Mouse (Mus musculus) midbrain, postnatal 0 days (tissue): ENCODE measurements around the gene Smu1. TPM values are rescaled to one million over a fixed set of nuclear protein-coding genes. Genes with fewer than 3 reads are reported as not detected.
A peak's percentile ranks its signal among the peaks of the same experiment; 100 is the strongest.

ENCODE experiments used
- ATAC-seq: fragments of 200-750 bp; cut with Nextera tagmentation; 2 replicates; pipeline ENCODE4 v1.8.0; 2017; ENCODE audit warnings: moderate number of reproducible peaks, mild to moderate bottlenecking, moderate TSS enrichment, moderate library complexity; ENCODE audit not compliant: low FRiP score
- DNase-seq: peaks from one replicate; pipeline ENCODE4 v3.0.0-alpha.2; 2015; ENCODE audit warnings: low spot score
- H3K27ac ChIP-seq: fragments of 300-500 bp; sonication (generic); 2 replicates; pipeline ENCODE4 v1.5.1; 2014; ENCODE audit warnings: low read depth, mild to moderate bottlenecking, low read length, mixed read lengths
- H3K27me3 ChIP-seq: fragments of 300-500 bp; sonication (generic); 2 replicates; pipeline ENCODE4 v1.6.1; 2014; ENCODE audit warnings: low read length, control low read depth, mixed read lengths; ENCODE audit not compliant: insufficient read depth
- H3K36me3 ChIP-seq: fragments of 300-500 bp; sonication (generic); 2 replicates; pipeline ENCODE4 v1.6.1; 2014; ENCODE audit warnings: low read length, control low read depth, mixed read lengths; ENCODE audit not compliant: insufficient read depth
- H3K4me1 ChIP-seq: fragments of 300-500 bp; sonication (generic); 2 replicates; pipeline ENCODE4 v1.6.1; 2014; ENCODE audit warnings: mild to moderate bottlenecking, control low read depth, antibody characterized with exemption, low read length, mixed read lengths; ENCODE audit not compliant: insufficient read depth
- H3K4me2 ChIP-seq: fragments of 300-500 bp; sonication (generic); 2 replicates; pipeline ENCODE4 v1.6.1; 2014; ENCODE audit warnings: low read depth, mild to moderate bottlenecking, low read length, mixed read lengths; ENCODE audit not compliant: poor library complexity, severe bottlenecking
- H3K4me3 ChIP-seq: fragments of 300-500 bp; sonication (generic); 2 replicates; pipeline ENCODE4 v1.5.1; 2014; ENCODE audit warnings: low read depth, mild to moderate bottlenecking, low read length, moderate library complexity
- H3K9ac ChIP-seq: fragments of 300-500 bp; sonication (generic); replicated peaks from 2 replicates; pipeline ENCODE4 v1.6.1; 2014; ENCODE audit warnings: mild to moderate bottlenecking, low read length, moderate library complexity, mixed read lengths; ENCODE audit not compliant: poor library complexity, severe bottlenecking
- H3K9me3 ChIP-seq: fragments of 300-500 bp; sonication (generic); 2 replicates; pipeline ENCODE4 v1.6.1; 2016; ENCODE audit warnings: low read length, control low read depth
- CTCF ChIP-seq: IDR thresholded peaks from 2 replicates; pipeline ENCODE4 v1.5.1; 2016; ENCODE audit warnings: antibody characterized with exemption, mild to moderate bottlenecking
- WGBS: fragments of 180-500 bp; shearing (Covaris S2); extraction: QIAGEN DNeasy Blood & Tissue Kit; methylation state at CpG from one replicate; pipeline ENCODE4 v1.1.7; 2014; 5-methylcytosine and 5-hydroxymethylcytosine counted together
- microRNA counts: library from miRNA; unstranded; fragments of <30 nt; microRNA quantifications from one replicate; lab custom pipeline; 2015
- microRNA-seq: library from miRNA; unstranded; fragments of <30 nt; microRNA quantifications from one replicate; pipeline ENCODE4, GENCODE M21; 2016; ENCODE audit warnings: borderline number of aligned reads
- polyA plus RNA-seq: library from polyadenylated mRNA; unstranded; fragments of >200 nt; fragmentation: Nextera tagmentation; extraction: Ambion mirVana; gene quantifications from 2 replicates; pipeline ENCODE4 v1.2.1, GENCODE M21; 2015
- total RNA-seq: library from RNA; depleted of rRNA; stranded (reverse); fragments of >200 nt; gene quantifications from 2 replicates; pipeline ENCODE4 v1.2.3, GENCODE M21; 2014; rRNA removed

Smu1 gene
- total and polyA plus RNA-seq, 2 experiments from 2014 or later = 61.3 to 94.4 TPM

- Histone ChIP-seq H3K4me1 (peaks cover 12% of the 10 kb centered on the region; the same call in 1 of the 2 replicates), H3K36me3 (no peaks in the 10 kb centered on the region), H3K9me3 (no peaks in the 10 kb centered on the region), H3K27ac (peak overlapping the region; percentile 93), H3K4me2 (peak overlapping the region; percentile 54), H3K9ac (peak overlapping the region; percentile 65), H3K27me3 (no peaks in the 10 kb centered on the region), H3K4me3 (peak overlapping the region; percentile 67)
- DNase-seq (no peak), ATAC-seq (no peak)
- TF ChIP-seq CTCF = no peak
- WGBS = 13% methylated on average over 9 of the region's 9 CpGs
Observed at GRCm38 (mm10) chr4:40703710-40704275, 53.9 kb downstream of the Smu1 start.

DNA sequence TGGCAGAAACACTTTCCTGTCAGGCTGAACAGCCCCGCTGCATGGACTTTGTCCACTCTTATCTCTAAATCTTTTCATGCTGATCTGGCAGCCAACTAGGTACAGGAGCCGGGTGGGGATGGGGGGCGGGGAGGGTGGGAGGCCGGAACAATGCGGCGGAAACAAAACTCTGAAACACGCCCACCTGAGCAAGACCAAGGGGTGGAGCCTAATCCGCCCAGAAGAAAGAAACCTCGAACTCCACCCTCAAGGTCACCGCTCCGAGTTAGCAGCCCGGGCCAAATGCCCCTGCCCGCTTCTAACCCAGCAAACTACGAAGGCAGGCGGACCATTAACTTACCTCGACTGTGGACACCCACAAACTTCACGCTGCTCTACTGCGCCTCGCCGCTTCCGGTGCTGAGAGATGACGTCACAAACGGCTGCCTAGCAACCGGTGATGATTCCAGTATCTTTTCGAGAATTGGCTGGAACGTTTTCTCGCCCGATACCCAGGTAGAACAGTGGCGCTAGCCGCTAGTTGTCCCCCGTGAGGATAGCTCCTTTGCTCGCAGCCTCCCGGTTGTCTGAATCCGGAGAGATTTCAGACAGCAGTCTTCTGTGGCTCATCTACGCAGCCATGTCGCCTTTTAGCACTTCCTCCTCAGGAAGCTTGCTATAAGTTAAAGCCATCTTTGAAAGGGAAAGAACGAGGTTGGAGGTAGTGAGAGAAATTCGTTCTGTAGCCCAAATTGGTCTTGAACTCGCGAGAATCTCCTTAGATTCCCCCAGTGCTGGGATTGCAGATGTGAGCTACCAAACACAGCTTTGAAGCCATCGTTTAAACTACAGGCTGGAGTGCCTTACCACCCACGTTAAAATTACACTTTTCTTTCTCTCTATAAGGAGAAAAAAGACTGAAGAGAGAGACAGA lies 54.7 kb downstream of the Smu1 start, which contains the start of gene Aptx:
Gene Aptx, minus strand, starts transcription at position 398 of the 913 bp plus-strand sequence.
- TF ChIP-seq CTCF = peak; percentile 52
- peak; percentile 95 for ATAC-seq
- under 1% methylated on average over 41 of the region's 42 CpGs for WGBS
- H3K36me3 ChIP-seq = no peaks in the 10 kb centered on the region
- H3K9me3 ChIP-seq = no peaks in the 10 kb centered on the region
- peak within 1 kb of the TSS; percentile 93 for H3K27ac ChIP-seq
- H3K4me3 ChIP-seq = peak within 1 kb of the TSS; percentile 67
- H3K4me2 ChIP-seq = peak within 1 kb of the TSS; percentile 54
- H3K9ac ChIP-seq = peak within 1 kb of the TSS; percentile 65
- peak; percentile 98 for DNase-seq
- peaks cover 12% of the 10 kb centered on the region; the same call in 1 of the 2 replicates for H3K4me1 ChIP-seq
- H3K27me3 ChIP-seq = no peaks in the 10 kb centered on the region

GRCm38 (mm10) chr4:40701796-40702195 lies 55.9 kb downstream of the Smu1 start:
- Histone ChIP-seq H3K4me2 (peak overlapping the region; percentile 54), H3K4me3 (peak overlapping the region; percentile 67), H3K27ac (peak overlapping the region; percentile 93), H3K9ac (peak overlapping the region; percentile 65; the same call in 1 of the 2 replicates), H3K27me3 (no peaks in the 10 kb centered on the region), H3K36me3 (no peaks in the 10 kb centered on the region; the same call in 1 of the 2 replicates), H3K9me3 (no peaks in the 10 kb centered on the region), H3K4me1 (peaks cover 12% of the 10 kb centered on the region; the same call in 1 of the 2 replicates)
- no peak for TF ChIP-seq CTCF
- DNase-seq (no peak), ATAC-seq (no peak)
- 94% methylated on average over 3 of the region's 3 CpGs for WGBS

DNA sequence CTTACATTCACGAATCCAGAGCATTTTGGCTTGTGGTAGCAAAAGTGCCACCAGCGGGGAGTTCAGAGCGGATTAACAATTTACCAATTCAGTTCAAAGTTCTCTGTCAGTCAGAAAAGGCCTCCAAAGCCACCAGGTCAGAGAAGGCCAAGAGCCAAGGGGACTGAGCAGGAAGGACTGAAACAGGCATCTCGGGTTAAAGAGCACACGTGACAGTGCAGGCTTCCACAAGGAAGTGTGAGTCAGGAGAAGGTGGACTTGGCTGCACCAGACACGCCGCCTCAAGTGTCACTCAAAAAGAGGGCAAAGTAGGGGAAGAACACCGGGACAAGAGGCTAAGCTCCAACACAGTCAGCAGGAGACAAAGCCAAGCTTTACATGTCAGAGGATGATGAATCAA lies 57.5 kb downstream of the Smu1 start:
- DNase-seq = no peak
- H3K4me1 ChIP-seq = peaks cover 12% of the 10 kb centered on the region; the same call in 1 of the 2 replicates
- H3K4me2 ChIP-seq = no peak overlapping the region
- no peak for ATAC-seq
- H3K4me3 ChIP-seq = no peak overlapping the region
- H3K36me3 ChIP-seq = peaks cover 5% of the 10 kb centered on the region
- no peak for TF ChIP-seq CTCF
- 84% methylated on average over 8 of the region's 8 CpGs for WGBS
- no peaks in the 10 kb centered on the region for H3K9me3 ChIP-seq
- no peaks in the 10 kb centered on the region for H3K27me3 ChIP-seq
- H3K9ac ChIP-seq = no peak overlapping the region
- H3K27ac ChIP-seq = no peak overlapping the region

DNA sequence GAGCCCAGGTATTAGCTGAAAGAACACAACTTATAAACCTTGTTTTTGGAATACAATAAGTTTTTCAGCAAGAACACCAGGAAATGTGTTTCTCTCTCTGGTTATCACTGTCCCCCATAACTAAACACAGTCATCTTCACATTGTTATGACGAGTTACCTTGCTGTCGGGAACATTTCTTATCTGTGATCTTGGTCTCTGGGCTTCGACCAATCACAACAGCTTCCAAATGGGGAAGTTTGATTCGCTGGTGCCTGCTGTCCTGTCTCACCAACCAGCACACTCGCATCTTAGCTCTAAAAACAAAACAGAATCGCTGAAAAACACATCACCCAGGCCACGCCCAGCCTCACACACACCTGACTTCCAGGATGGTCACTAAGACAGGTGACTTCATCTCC lies 60.7 kb downstream of the Smu1 start:
- Histone ChIP-seq H3K9me3 (no peaks in the 10 kb centered on the region), H3K27me3 (no peaks in the 10 kb centered on the region), H3K4me3 (no peak overlapping the region), H3K9ac (no peak overlapping the region), H3K36me3 (peaks cover 30% of the 10 kb centered on the region), H3K4me2 (no peak overlapping the region), H3K27ac (no peak overlapping the region), H3K4me1 (peaks cover 4% of the 10 kb centered on the region; the same call in 1 of the 2 replicates)
- ATAC-seq (no peak), DNase-seq (no peak)
- TF ChIP-seq CTCF = no peak
- WGBS = 87% methylated on average over 7 of the region's 7 CpGs

- Histone ChIP-seq H3K36me3 (peaks cover 52% of the 10 kb centered on the region), H3K4me1 (no peaks in the 10 kb centered on the region), H3K9ac (no peak overlapping the region), H3K27me3 (no peaks in the 10 kb centered on the region), H3K4me2 (no peak overlapping the region), H3K9me3 (no peaks in the 10 kb centered on the region), H3K4me3 (no peak overlapping the region), H3K27ac (no peak overlapping the region)
- no peak for DNase-seq
- TF ChIP-seq CTCF = no peak
- ATAC-seq = no peak
- WGBS = 94% methylated on average over 11 of the region's 11 CpGs
Observed at GRCm38 (mm10) chr4:40691100-40691499, 66.6 kb downstream of the Smu1 start.

MicroRNA genes within 50 kb of the gene (microRNA counts, 519-probe panel; counts per million panel counts)
- microRNA mmu-miR-207 (lab: Ali Mortazavi, UCI) = 528 counts per million, percentile 58 among the panel's probes with 10 or more counts

Small RNA genes lying within 50 kb of the gene (microRNA-seq; reads per million reads assigned to microRNA genes)
- not detected for gene Mir207

Other genes with a start within 250 kb of the Smu1 start
- 17.3 and 18.4 TPM in 2 replicates for gene Aptx, start 54.7 kb downstream of the Smu1 start, total RNA-seq
- gene Aptx, start 54.7 kb downstream of the Smu1 start, polyA plus RNA-seq = 31.3 and 34.6 TPM in 2 replicates
- gene Dnaja1, start 35.8 kb downstream of the Smu1 start, total RNA-seq = 104 and 140 TPM in 2 replicates
- gene Dnaja1, start 35.8 kb downstream of the Smu1 start, polyA plus RNA-seq = 585 and 650 TPM in 2 replicates
- 10.0 and 11.0 TPM in 2 replicates for gene B4galt1, start 96.1 kb upstream of the Smu1 start, total RNA-seq
- gene B4galt1, start 96.1 kb upstream of the Smu1 start, polyA plus RNA-seq = 5.7 and 5.8 TPM in 2 replicates
- not detected in 2 replicates for gene Spink4, start 162.1 kb upstream of the Smu1 start, total RNA-seq
- not detected in 2 replicates for gene Spink4, start 162.1 kb upstream of the Smu1 start, polyA plus RNA-seq
- gene Bag1, start 190.4 kb upstream of the Smu1 start, total RNA-seq = 92.3 and 114 TPM in 2 replicates
- 163 and 170 TPM in 2 replicates for gene Bag1, start 190.4 kb upstream of the Smu1 start, polyA plus RNA-seq
- 65.2 and 66.9 TPM in 2 replicates for gene Chmp5, start 190.5 kb upstream of the Smu1 start, total RNA-seq
- gene Chmp5, start 190.5 kb upstream of the Smu1 start, polyA plus RNA-seq = 131 and 137 TPM in 2 replicates
- gene Nfx1, start 213.0 kb upstream of the Smu1 start, total RNA-seq = 63.1 and 74.4 TPM in 2 replicates
- gene Nfx1, start 213.0 kb upstream of the Smu1 start, polyA plus RNA-seq = 70.6 and 76.3 TPM in 2 replicates